18 mouse cellular contexts compared by ENCODE assay signal in the genomic region with DNA sequence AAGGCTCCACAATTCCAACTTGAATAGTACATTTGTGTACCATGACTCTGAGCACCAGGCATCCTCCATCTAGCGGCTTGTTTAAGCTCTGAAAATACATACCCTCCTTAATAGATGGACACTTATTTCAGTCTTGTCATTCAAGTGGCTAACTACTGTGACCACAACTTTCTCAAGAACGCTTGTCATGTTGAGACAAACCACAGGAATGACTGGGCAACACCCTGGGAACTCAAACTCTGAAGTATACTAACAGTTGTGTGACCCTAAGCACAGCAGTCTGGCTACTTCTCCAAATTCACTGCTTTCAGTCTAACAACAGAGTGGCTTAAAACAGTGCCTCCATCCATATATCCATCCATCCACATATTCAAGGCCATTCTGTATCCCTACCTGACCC.
A peak's percentile ranks its signal among the peaks of the same experiment; 100 is the strongest.
DNase-seq lines count a peak whose midpoint lies in the region; ATAC-seq and TF ChIP-seq lines count a peak whose summit lies in the region.
"Had no signal": no experiment of that assay in that cellular context is flagged by ENCODE, and none has a peak within 500 bp of the region (broad histone marks: within the 10 kb centered on the region; RNA-seq: fewer than 3 reads in every experiment).

No protein-coding gene starts in this region.

- H3K4me2 ChIP-seq in embryonic facial prominence, embryonic 14.5 days (ENCODE audit: low read depth, low read length): no peak overlapping the region
- H3K4me2 ChIP-seq in lung, postnatal 0 days (replicated peaks; ENCODE audit: low read depth, low read length): no peak overlapping the region
- peak overlapping the region; percentile 58 for H3K4me2 ChIP-seq in myocyte (ENCODE audit: low read depth)
- H3K4me2 ChIP-seq in hindbrain, postnatal 0 days (ENCODE audit: low read depth, low read length): no peak overlapping the region
- H3K4me2 ChIP-seq: embryonic facial prominence, embryonic 12.5 days; heart, embryonic 11.5 days; hindbrain, embryonic 12.5 days; liver, embryonic 15.5 days had no signal

- H3K27ac ChIP-seq in embryonic facial prominence, embryonic 14.5 days (replicated peaks; ENCODE audit: low read depth, low read length): no peak overlapping the region
- no peak overlapping the region for H3K27ac ChIP-seq in embryonic facial prominence, embryonic 10.5 days (replicated peaks)
- no peak overlapping the region for H3K27ac ChIP-seq in lung, postnatal 0 days (ENCODE audit: low read length)
- no peak overlapping the region for H3K27ac ChIP-seq in hindbrain, postnatal 0 days
- H3K27ac ChIP-seq: embryonic facial prominence, embryonic 12.5 days; hindbrain, embryonic 12.5 days; liver, embryonic 15.5 days had no signal

- no peaks in the 10 kb centered on the region for H3K9me3 ChIP-seq in embryonic facial prominence, embryonic 14.5 days (ENCODE audit: control insufficient read depth, low read length)
- H3K9me3 ChIP-seq in embryonic facial prominence, embryonic 10.5 days: no peaks in the 10 kb centered on the region
- H3K9me3 ChIP-seq in lung, postnatal 0 days (ENCODE audit: low read length): no peaks in the 10 kb centered on the region
- no peaks in the 10 kb centered on the region for H3K9me3 ChIP-seq in hindbrain, postnatal 0 days (ENCODE audit: low read length)
- H3K9me3 ChIP-seq: embryonic facial prominence, embryonic 12.5 days; hindbrain, embryonic 12.5 days; liver, embryonic 15.5 days had no signal

- DNase-seq in embryonic facial prominence, embryonic 14.5 days (ENCODE audit: low spot score): peak; percentile 13
- DNase-seq in embryonic facial prominence, embryonic 10.5 days (ENCODE audit: low spot score): no peak
- no peak for DNase-seq in Patski (ENCODE audit: low read depth, low spot score)
- peak; percentile 70 for DNase-seq in lung, postnatal 0 days (ENCODE audit: low spot score)
- DNase-seq in left cerebral cortex, adult 11 months (ENCODE audit: low spot score): no peak
- DNase-seq in hindbrain, postnatal 0 days (ENCODE audit: low spot score): no peak
- no peak for DNase-seq in frontal cortex, postnatal 25 days (ENCODE audit: low spot score in 2 of 2)
- DNase-seq: adrenal gland, adult 2 months; cerebellum, adult 9-10 months; forebrain, postnatal 0 days; heart, postnatal 10 days; right cerebral cortex, postnatal 4 days had no signal

- no peak overlapping the region for H3K4me3 ChIP-seq in embryonic facial prominence, embryonic 14.5 days (ENCODE audit: low read depth, low read length)
- no peak overlapping the region for H3K4me3 ChIP-seq in embryonic facial prominence, embryonic 10.5 days
- H3K4me3 ChIP-seq in lung, postnatal 0 days (ENCODE audit: low read depth, low read length): no peak overlapping the region
- no peak overlapping the region for H3K4me3 ChIP-seq in myocyte
- no peak overlapping the region for H3K4me3 ChIP-seq in hindbrain, postnatal 0 days (ENCODE audit: low read length)
- H3K4me3 ChIP-seq: embryonic facial prominence, embryonic 12.5 days; hindbrain, embryonic 12.5 days; liver, embryonic 15.5 days had no signal

- peak; percentile 97 for TF ChIP-seq EP300 in lung, postnatal 0 days (IDR thresholded peaks at IDR 0.05)

- CTCF ChIA-PET in Patski (lab: Charles Lee): interaction anchor here (1.0 to 1.5 kb wide), 7 partner anchors 8 to 190 kb away, joined by 3 to 5 read pairs (median 3); no protein-coding TSS in a partner anchor

- H3K9ac ChIP-seq in embryonic facial prominence, embryonic 14.5 days (ENCODE audit: low read depth, low read length): no peak overlapping the region
- H3K9ac ChIP-seq in lung, postnatal 0 days (replicated peaks; ENCODE audit: low read depth): no peak overlapping the region
- no peak overlapping the region for H3K9ac ChIP-seq in hindbrain, postnatal 0 days (replicated peaks; ENCODE audit: low read length)
- H3K9ac ChIP-seq: embryonic facial prominence, embryonic 12.5 days; forebrain, postnatal 0 days; hindbrain, embryonic 12.5 days; liver, embryonic 15.5 days had no signal

- no peaks in the 10 kb centered on the region for H3K27me3 ChIP-seq in embryonic facial prominence, embryonic 14.5 days (replicated peaks; ENCODE audit: control insufficient read depth, insufficient read depth, low read length)
- no peaks in the 10 kb centered on the region for H3K27me3 ChIP-seq in embryonic facial prominence, embryonic 10.5 days (replicated peaks; ENCODE audit: low read depth, poor library complexity, severe bottlenecking)
- H3K27me3 ChIP-seq in Patski (no peaks in the 10 kb centered on the region), myocyte (ENCODE audit: control insufficient read depth, insufficient read depth, insufficient read length) (no peaks in the 10 kb centered on the region)
- H3K27me3 ChIP-seq in lung, postnatal 0 days (replicated peaks; ENCODE audit: insufficient read depth, low read length): no peaks in the 10 kb centered on the region
- no peaks in the 10 kb centered on the region for H3K27me3 ChIP-seq in hindbrain, postnatal 0 days (ENCODE audit: insufficient read depth, low read length)
- H3K27me3 ChIP-seq: hindbrain, embryonic 12.5 days; liver, embryonic 15.5 days had no signal

- 72% methylated on average over 2 of the region's 2 CpGs for WGBS in embryonic facial prominence, embryonic 14.5 days
- WGBS in embryonic facial prominence, embryonic 10.5 days: 84% methylated on average over 2 of the region's 2 CpGs
- whole genome bisulfite sequencing in lung, postnatal 0 days: 53% methylated on average over 2 of the region's 2 CpGs
- 59% methylated on average over 2 of the region's 2 CpGs for WGBS in hindbrain, postnatal 0 days

- TF ChIP-seq POLR2A in myocyte (IDR thresholded peaks at IDR 0.05; ENCODE audit: insufficient read length, low read depth): no peak

- H3ac ChIP-seq in myocyte (ENCODE audit: control insufficient read depth, insufficient read length): no peak overlapping the region

- peak; percentile 26 for TF ChIP-seq CTCF in Patski (IDR thresholded peaks at IDR 0.05)
- peak; percentile 34; the same call in 1 of the 2 replicates for TF ChIP-seq CTCF in lung, postnatal 0 days (IDR thresholded peaks at IDR 0.05)
- TF ChIP-seq CTCF in hindbrain, postnatal 0 days (IDR thresholded peaks at IDR 0.05; ENCODE audit: low read depth): no peak

- no peak for ATAC-seq in embryonic facial prominence, embryonic 14.5 days (ENCODE audit: low read depth)
- ATAC-seq in Patski: peak; percentile 91
- ATAC-seq in lung, postnatal 0 days: peak; percentile 93
- ATAC-seq in hindbrain, postnatal 0 days: no peak
- ATAC-seq: forebrain, postnatal 0 days; midbrain, embryonic 16.5 days had no signal

- no peaks in the 10 kb centered on the region for H3K79me2 ChIP-seq in myocyte (ENCODE audit: control insufficient read depth, insufficient read depth)

- no peaks in the 10 kb centered on the region for H3K36me3 ChIP-seq in embryonic facial prominence, embryonic 14.5 days (ENCODE audit: control insufficient read depth, insufficient read depth, low read length)
- H3K36me3 ChIP-seq in embryonic facial prominence, embryonic 10.5 days (replicated peaks): no peaks in the 10 kb centered on the region
- no peaks in the 10 kb centered on the region for H3K36me3 ChIP-seq in lung, postnatal 0 days (ENCODE audit: insufficient read depth, low read length)
- no peaks in the 10 kb centered on the region for H3K36me3 ChIP-seq in myocyte (ENCODE audit: control insufficient read depth, insufficient read depth)
- H3K36me3 ChIP-seq in hindbrain, postnatal 0 days (ENCODE audit: insufficient read depth, low read length): no peaks in the 10 kb centered on the region
- H3K36me3 ChIP-seq: embryonic facial prominence, embryonic 12.5 days; hindbrain, embryonic 12.5 days; liver, embryonic 15.5 days had no signal

- POLR2A ChIA-PET in Patski (lab: Charles Lee): interaction anchor here (0.8 kb wide), 1 partner anchor 20 kb away, joined by 3 read pairs; no protein-coding TSS in a partner anchor

- in situ Hi-C loops in Patski (cut with MboI; ENCODE audit: low pct_unique_long_range_greater_than_20kb): no loop called here

- H3K4me1 ChIP-seq in embryonic facial prominence, embryonic 14.5 days (ENCODE audit: control insufficient read depth, insufficient read depth, low read length): no peaks in the 10 kb centered on the region
- H3K4me1 ChIP-seq in embryonic facial prominence, embryonic 10.5 days: no peaks in the 10 kb centered on the region
- H3K4me1 ChIP-seq in lung, postnatal 0 days (ENCODE audit: insufficient read depth, low read depth, low read length): no peaks in the 10 kb centered on the region
- no peaks in the 10 kb centered on the region for H3K4me1 ChIP-seq in hindbrain, postnatal 0 days (ENCODE audit: insufficient read depth, low read length)
- H3K4me1 ChIP-seq: embryonic facial prominence, embryonic 12.5 days; hindbrain, embryonic 12.5 days; liver, embryonic 15.5 days had no signal

TF ChIP-seq in myocyte, 11 proteins besides CTCF, POLR2A, EP300 and RAD21:
- TF ChIP-seq MYOG (IDR thresholded peaks at IDR 0.05; ENCODE audit: control insufficient read depth in 1 of 3, insufficient read depth in 1 of 3, insufficient read length in 2 of 3, low read depth in 2 of 3) (no peak), SRF (IDR thresholded peaks at IDR 0.05; ENCODE audit: control insufficient read depth, insufficient read length, low read depth) (no peak), USF1 (IDR thresholded peaks at IDR 0.05; ENCODE audit: low read depth) (no peak), MYOD1 (IDR thresholded peaks at IDR 0.05; ENCODE audit: control insufficient read depth in 1 of 3, insufficient read length in 2 of 3, low read depth in 2 of 3) (peak in 2 of 3 experiments; percentile 25 to 34), TCF3 (IDR thresholded peaks at IDR 0.05; ENCODE audit: insufficient read length, low read depth) (no peak)

Comparison
In these comparisons a context has a peak if more than half of its experiments do, and no peak if none do; other contexts are left out.
1. DNase-seq: peak in embryonic facial prominence, embryonic 14.5 days (single experiment) and lung, postnatal 0 days (single experiment); none in embryonic facial prominence, embryonic 10.5 days (single experiment), Patski (single experiment), left cerebral cortex, adult 11 months (single experiment), hindbrain, postnatal 0 days (single experiment) and frontal cortex, postnatal 25 days (0 of 2).
2. ATAC-seq: peak in Patski (single experiment) and lung, postnatal 0 days (single experiment); none in embryonic facial prominence, embryonic 14.5 days (single experiment) and hindbrain, postnatal 0 days (single experiment).